Mouse (Mus musculus): ENCODE measurements around the gene Hk3. TPM values are rescaled to one million over a fixed set of nuclear protein-coding genes. Genes with fewer than 3 reads are reported as not detected.

Hk3 gene
- polyA plus RNA-seq, 1 experiment from 2014 or later = 0.81 TPM

- no peak for DNase-seq (ENCODE audit: low spot score)
These were observed 16.5 kb downstream of the Hk3 start for GRCm38 (mm10) chr13:55004646-55005045.

GRCm38 (mm10) chr13:55002090-55002489 lies 19.1 kb downstream of the Hk3 start:
- DNase-seq (ENCODE audit: low spot score) = no peak

- no peak for DNase-seq (ENCODE audit: low spot score)
These were observed 20.8 kb downstream of the Hk3 start for GRCm38 (mm10) chr13:55000433-55000832.

- DNase-seq (ENCODE audit: low spot score) = no peak
These were observed 23.6 kb downstream of the Hk3 start for GRCm38 (mm10) chr13:54997568-54997967.

GRCm38 (mm10) chr13:54995161-54995560 lies 26.0 kb downstream of the Hk3 start:
- DNase-seq (ENCODE audit: low spot score) = no peak

GRCm38 (mm10) chr13:54994576-54994975 lies 26.6 kb downstream of the Hk3 start:
- no peak for DNase-seq (ENCODE audit: low spot score)

GRCm38 (mm10) chr13:54992215-54992614 lies 29.0 kb downstream of the Hk3 start:
- no peak for DNase-seq (ENCODE audit: low spot score)

- DNase-seq (ENCODE audit: low spot score) = no peak
These were observed 32.9 kb downstream of the Hk3 start for GRCm38 (mm10) chr13:54988181-54988760.

- no peak for DNase-seq (ENCODE audit: low spot score)
These were observed 33.8 kb downstream of the Hk3 start for GRCm38 (mm10) chr13:54987405-54987804.

GRCm38 (mm10) chr13:54983614-54984013 lies 37.6 kb downstream of the Hk3 start:
- no peak for DNase-seq (ENCODE audit: low spot score)

GRCm38 (mm10) chr13:54983001-54983400 lies 38.2 kb downstream of the Hk3 start:
- DNase-seq (ENCODE audit: low spot score) = no peak

- DNase-seq (ENCODE audit: low spot score) = no peak
These were observed 40.2 kb downstream of the Hk3 start for GRCm38 (mm10) chr13:54980957-54981356.

- DNase-seq (ENCODE audit: low spot score) = no peak
These were observed 42.4 kb downstream of the Hk3 start for GRCm38 (mm10) chr13:54978804-54979203.

- DNase-seq (ENCODE audit: low spot score) = no peak
These were observed 45.6 kb downstream of the Hk3 start for GRCm38 (mm10) chr13:54975546-54975945.

- peak; percentile 10 for DNase-seq (ENCODE audit: low spot score)
These were observed 50.5 kb downstream of the Hk3 start for GRCm38 (mm10) chr13:54970521-54971247.

GRCm38 (mm10) chr13:54969513-54969912 lies 51.7 kb downstream of the Hk3 start:
- no peak for DNase-seq (ENCODE audit: low spot score)

- DNase-seq (ENCODE audit: low spot score) = no peak
These were observed 52.5 kb downstream of the Hk3 start for GRCm38 (mm10) chr13:54968636-54969035.

GRCm38 (mm10) chr13:54967501-54967900 lies 53.7 kb downstream of the Hk3 start:
- DNase-seq (ENCODE audit: low spot score) = no peak

- no peak for DNase-seq (ENCODE audit: low spot score)
These were observed 55.9 kb downstream of the Hk3 start for GRCm38 (mm10) chr13:54965256-54965655.

GRCm38 (mm10) chr13:54960491-54960890 lies 60.7 kb downstream of the Hk3 start:
- no peak for DNase-seq (ENCODE audit: low spot score)

- DNase-seq (ENCODE audit: low spot score) = no peak
These were observed 61.3 kb downstream of the Hk3 start for GRCm38 (mm10) chr13:54959842-54960241.

- DNase-seq (ENCODE audit: low spot score) = no peak
These were observed 62.0 kb downstream of the Hk3 start for GRCm38 (mm10) chr13:54959059-54959701.

GRCm38 (mm10) chr13:54957281-54957680 lies 63.9 kb downstream of the Hk3 start:
- no peak for DNase-seq (ENCODE audit: low spot score)

Measured in thymus, postnatal 0 days (tissue).